Mouse (Mus musculus) myocyte (in vitro differentiated cells): ENCODE data around the gene Nupr1.

Experiments
- CEBPB ChIP-seq: IDR thresholded peaks from 2 replicates; pipeline ENCODE4 v1.6.1; 2011; ENCODE audit warnings: mild to moderate bottlenecking, moderate library complexity; ENCODE audit not compliant: poor library complexity, insufficient read depth, severe bottlenecking
- MAX ChIP-seq: IDR thresholded peaks from one replicate; pipeline ENCODE4 v1.6.1; 2011; ENCODE audit warnings: low read depth, mild to moderate bottlenecking, control low read depth
- MYOD1 ChIP-seq, 3 experiments: IDR thresholded peaks; one replicate each; pipeline ENCODE4 v1.6.1; 2011; ENCODE audit warnings: control low read depth in 2 of 3, low read depth in 2 of 3, mild to moderate bottlenecking in 2 of 3, moderate library complexity in 1 of 3; ENCODE audit not compliant: insufficient read length in 2 of 3, control insufficient read depth in 1 of 3
- POLR2A ChIP-seq: IDR thresholded peaks from one replicate; pipeline ENCODE4 v1.6.1; 2011; ENCODE audit warnings: low read depth, mild to moderate bottlenecking, control low read depth, moderate library complexity; ENCODE audit not compliant: insufficient read length
- POLR2AphosphoS2 ChIP-seq: IDR thresholded peaks from one replicate; pipeline ENCODE4 v1.6.1; 2011; ENCODE audit warnings: low read depth, control low read depth; ENCODE audit not compliant: insufficient read length
- REST ChIP-seq: IDR thresholded peaks from one replicate; pipeline ENCODE4 v1.6.1; 2011; ENCODE audit warnings: mild to moderate bottlenecking, control low read depth, moderate library complexity; ENCODE audit not compliant: insufficient read depth, insufficient read length
- SRF ChIP-seq: IDR thresholded peaks from one replicate; pipeline ENCODE4 v1.6.1; 2011; ENCODE audit warnings: low read depth; ENCODE audit not compliant: control insufficient read depth, insufficient read length
- TCF12 ChIP-seq: IDR thresholded peaks from one replicate; pipeline ENCODE4 v1.6.1; 2011; ENCODE audit warnings: mild to moderate bottlenecking, control low read depth; ENCODE audit not compliant: poor library complexity, insufficient read depth, severe bottlenecking
- USF1 ChIP-seq: IDR thresholded peaks from one replicate; pipeline ENCODE4 v1.6.1; 2011; ENCODE audit warnings: low read depth, mild to moderate bottlenecking, control low read depth, moderate library complexity

DNA sequence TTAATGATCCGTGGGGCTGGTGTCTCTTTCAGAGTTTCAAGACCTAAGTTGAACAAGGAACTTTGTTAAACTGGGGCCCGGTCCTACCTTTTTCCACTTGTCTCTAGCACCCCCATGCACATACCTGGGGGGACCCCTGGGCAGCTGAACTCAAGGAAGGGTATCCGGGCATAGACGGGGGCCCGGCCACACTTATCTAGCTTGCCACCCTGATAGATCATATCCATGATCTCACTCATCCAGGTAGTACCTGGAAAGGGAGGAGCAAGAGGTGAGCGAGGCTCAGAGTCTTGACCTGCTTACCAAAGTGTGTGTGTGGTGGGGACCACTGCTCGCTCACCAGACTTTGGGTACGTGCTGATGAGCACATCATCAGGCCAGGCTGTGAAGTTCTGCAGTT, 44.4 kb upstream of the Nupr1 start:
- TF ChIP-seq REST, result no peak
- no peak for TF ChIP-seq MAX
- no peak for TF ChIP-seq POLR2A
- TF ChIP-seq MYOD1 (IDR thresholded peaks at IDR 0.05; ENCODE audit: control insufficient read depth in 1 of 3, insufficient read length in 2 of 3, low read depth in 2 of 3), result no peak
- TF ChIP-seq TCF12, result no peak
- TF ChIP-seq CEBPB, result no peak
- TF ChIP-seq USF1, result no peak
- no peak for TF ChIP-seq POLR2AphosphoS2
- TF ChIP-seq SRF, result no peak
